Comparison of ENCODE assay signal across 19 mouse cellular contexts in the genomic region with DNA sequence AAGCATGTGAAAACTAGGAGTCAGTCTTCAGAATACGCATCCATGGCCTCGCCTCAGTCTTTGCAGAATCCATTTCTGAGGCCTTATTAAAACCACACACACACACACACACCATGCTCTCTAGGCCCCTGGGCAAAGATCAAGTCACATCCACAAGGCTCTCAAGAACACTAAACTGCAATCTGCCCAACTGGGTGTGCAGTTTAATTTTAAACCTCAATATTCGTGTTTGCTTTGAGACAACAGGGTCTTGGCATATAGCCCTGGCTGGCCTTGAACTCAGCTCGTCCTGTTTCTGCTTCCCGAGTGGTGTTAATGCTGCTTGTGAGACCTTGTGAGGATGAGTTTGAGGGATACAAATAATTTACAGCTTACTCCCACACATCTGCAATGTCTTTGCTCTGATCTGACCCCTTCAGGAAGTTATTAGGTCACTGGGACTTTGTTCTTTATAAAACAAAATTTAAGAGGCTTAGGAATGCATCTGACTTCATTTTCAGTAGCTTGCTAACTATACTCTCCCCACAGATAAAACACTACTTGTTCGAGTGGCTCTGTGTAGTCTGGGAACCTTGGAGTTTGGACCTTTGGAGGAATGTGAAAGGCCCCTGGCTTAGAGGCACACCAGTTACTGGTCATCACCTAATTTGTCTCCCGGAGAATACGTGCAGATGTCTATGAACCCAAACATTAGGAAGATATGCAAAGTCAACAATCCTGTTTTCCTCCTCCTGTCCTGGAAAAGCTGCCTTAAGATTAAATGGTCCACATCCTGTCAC. TPM values are rescaled to one million over a fixed set of nuclear protein-coding genes. Genes with fewer than 3 reads are reported as not detected.
DNase-seq lines count a peak whose midpoint lies in the region; ATAC-seq and TF ChIP-seq lines count a peak whose summit lies in the region.
"Had no signal": no experiment of that assay in that cellular context is flagged by ENCODE, and none has a peak within 500 bp of the region (broad histone marks: within the 10 kb centered on the region; RNA-seq: fewer than 3 reads in every experiment).

No protein-coding gene starts in this region.

- H3K4me1 ChIP-seq in liver, adult 2 months (ENCODE audit: control insufficient read depth, insufficient read depth, low read length) = peaks cover 14% of the 10 kb centered on the region; the same call in 1 of the 2 replicates
- no peaks in the 10 kb centered on the region for H3K4me1 ChIP-seq in liver, embryonic 11.5 days (replicated peaks; ENCODE audit: control insufficient read depth, insufficient read depth, low read length)
- H3K4me1 ChIP-seq in intestine, embryonic 15.5 days (replicated peaks) = no peaks in the 10 kb centered on the region
- no peaks in the 10 kb centered on the region for H3K4me1 ChIP-seq in hindbrain, embryonic 11.5 days (replicated peaks; ENCODE audit: control insufficient read depth, insufficient read depth, low read length)
- H3K4me1 ChIP-seq: embryonic facial prominence, embryonic 12.5 days; forebrain, embryonic 10.5 days; limb, embryonic 15.5 days; neural tube, embryonic 15.5 days had no signal

- TF ChIP-seq POLR2A in liver, adult 2 months (IDR thresholded peaks at IDR 0.05; ENCODE audit: extremely low read depth, insufficient read depth, low read length) = no peak
- no peak for TF ChIP-seq POLR2A in myocyte (IDR thresholded peaks at IDR 0.05; ENCODE audit: insufficient read length, low read depth)

- H3K9ac ChIP-seq in liver, adult 2 months (ENCODE audit: low read depth, low read length) = no peak overlapping the region
- no peak overlapping the region for H3K9ac ChIP-seq in liver, embryonic 11.5 days (ENCODE audit: low read depth, low read length)
- H3K9ac ChIP-seq in intestine, embryonic 15.5 days = no peak overlapping the region
- H3K9ac ChIP-seq in hindbrain, embryonic 11.5 days (ENCODE audit: low read depth, low read length) = no peak overlapping the region
- H3K9ac ChIP-seq: embryonic facial prominence, embryonic 12.5 days; hindbrain, embryonic 14.5 days; limb, embryonic 15.5 days; neural tube, embryonic 15.5 days had no signal

- no peaks in the 10 kb centered on the region; the same call in 1 of the 2 replicates for H3K79me2 ChIP-seq in liver, adult 2 months (ENCODE audit: control insufficient read depth, insufficient read depth, low read length)
- H3K79me2 ChIP-seq in myocyte (ENCODE audit: control insufficient read depth, insufficient read depth) = no peaks in the 10 kb centered on the region

- no peak overlapping the region for H3K4me3 ChIP-seq in liver, adult 2 months (ENCODE audit: insufficient read depth, low read depth, low read length)
- H3K4me3 ChIP-seq in liver, embryonic 11.5 days (ENCODE audit: low read depth, low read length) = no peak overlapping the region
- no peak overlapping the region for H3K4me3 ChIP-seq in intestine, embryonic 15.5 days (replicated peaks)
- no peak overlapping the region for H3K4me3 ChIP-seq in myocyte
- no peak overlapping the region for H3K4me3 ChIP-seq in hindbrain, embryonic 11.5 days (ENCODE audit: low read depth, low read length)
- H3K4me3 ChIP-seq: embryonic facial prominence, embryonic 12.5 days; forebrain, embryonic 10.5 days; limb, embryonic 15.5 days; neural tube, embryonic 15.5 days had no signal

- TF ChIP-seq CTCF in liver, adult 2 months (IDR thresholded peaks at IDR 0.05; ENCODE audit: low read depth, low read length) = no peak

- H3K27ac ChIP-seq in liver, adult 2 months (replicated peaks; ENCODE audit: insufficient read depth, low read depth, low read length) = peak overlapping the region; percentile 50
- H3K27ac ChIP-seq in liver, embryonic 11.5 days (ENCODE audit: low read depth, low read length) = no peak overlapping the region
- peak overlapping the region; percentile 33; the same call in 1 of the 2 replicates for H3K27ac ChIP-seq in intestine, embryonic 15.5 days
- H3K27ac ChIP-seq in hindbrain, embryonic 11.5 days (ENCODE audit: low read depth, low read length) = no peak overlapping the region
- H3K27ac ChIP-seq: embryonic facial prominence, embryonic 12.5 days; forebrain, embryonic 10.5 days; hindbrain, embryonic 14.5 days; limb, embryonic 15.5 days; neural tube, embryonic 15.5 days had no signal

- no peaks in the 10 kb centered on the region for H3K9me3 ChIP-seq in liver, embryonic 11.5 days (ENCODE audit: control insufficient read depth, low read length)
- H3K9me3 ChIP-seq in intestine, embryonic 15.5 days = no peaks in the 10 kb centered on the region
- H3K9me3 ChIP-seq in hindbrain, embryonic 11.5 days (ENCODE audit: control insufficient read depth, low read length) = no peaks in the 10 kb centered on the region
- H3K9me3 ChIP-seq: embryonic facial prominence, embryonic 12.5 days; forebrain, embryonic 10.5 days; limb, embryonic 15.5 days; neural tube, embryonic 15.5 days had no signal

- H3ac ChIP-seq in myocyte (ENCODE audit: control insufficient read depth, insufficient read length) = no peak overlapping the region

- no peak overlapping the region for H3K4me2 ChIP-seq in liver, embryonic 11.5 days
- no peak overlapping the region for H3K4me2 ChIP-seq in intestine, embryonic 15.5 days (replicated peaks)
- no peak overlapping the region for H3K4me2 ChIP-seq in myocyte (ENCODE audit: low read depth)
- no peak overlapping the region for H3K4me2 ChIP-seq in hindbrain, embryonic 11.5 days (replicated peaks; ENCODE audit: low read depth, low read length)
- H3K4me2 ChIP-seq: embryonic facial prominence, embryonic 12.5 days; hindbrain, embryonic 14.5 days; limb, embryonic 15.5 days; neural tube, embryonic 15.5 days had no signal

- WGBS in liver, adult 2 months = 11% methylated on average over 8 of the region's 8 CpGs
- 70% methylated on average over 8 of the region's 8 CpGs for WGBS in liver, embryonic 11.5 days
- WGBS in intestine, embryonic 15.5 days = 54% methylated on average over 8 of the region's 8 CpGs
- 86% methylated on average over 8 of the region's 8 CpGs for WGBS in hindbrain, embryonic 11.5 days

- no peaks in the 10 kb centered on the region for H3K27me3 ChIP-seq in liver, adult 2 months (ENCODE audit: control insufficient read depth, insufficient read depth, low read length)
- H3K27me3 ChIP-seq in liver, embryonic 11.5 days (replicated peaks; ENCODE audit: control insufficient read depth, insufficient read depth, low read length) = no peaks in the 10 kb centered on the region
- no peaks in the 10 kb centered on the region for H3K27me3 ChIP-seq in intestine, embryonic 15.5 days (replicated peaks)
- H3K27me3 ChIP-seq in myocyte (ENCODE audit: control insufficient read depth, insufficient read depth, insufficient read length) = no peaks in the 10 kb centered on the region
- H3K27me3 ChIP-seq in hindbrain, embryonic 11.5 days (ENCODE audit: control insufficient read depth, insufficient read depth, low read length) = no peaks in the 10 kb centered on the region
- H3K27me3 ChIP-seq: embryonic facial prominence, embryonic 12.5 days; limb, embryonic 15.5 days had no signal

- DNase-seq in liver, adult 2 months (ENCODE audit: extremely low read depth, low read depth, low spot score) = peak; percentile 93
- DNase-seq in liver, embryonic 11.5 days (ENCODE audit: low spot score) = no peak
- peak; percentile 30 for DNase-seq in adrenal gland, adult 8-10 months
- no peak for DNase-seq in hindbrain, embryonic 11.5 days (ENCODE audit: low spot score)
- no peak for DNase-seq in layer of hippocampus, adult 11-12 months (ENCODE audit: low spot score)
- DNase-seq: cerebellum, postnatal 14 days; heart, adult 18-20 months; thymus, adult 18-20 months had no signal

- H3K36me3 ChIP-seq in liver, adult 2 months (ENCODE audit: control insufficient read depth, insufficient read depth, low read length) = peaks cover 20% of the 10 kb centered on the region
- H3K36me3 ChIP-seq in liver, embryonic 11.5 days (ENCODE audit: control insufficient read depth, insufficient read depth, low read length) = peaks cover 6% of the 10 kb centered on the region; the same call in 1 of the 2 replicates
- H3K36me3 ChIP-seq in intestine, embryonic 15.5 days = peaks cover 3% of the 10 kb centered on the region; the same call in 1 of the 2 replicates
- peaks cover 19% of the 10 kb centered on the region for H3K36me3 ChIP-seq in myocyte (ENCODE audit: control insufficient read depth, insufficient read depth)
- H3K36me3 ChIP-seq in hindbrain, embryonic 11.5 days (ENCODE audit: control insufficient read depth, insufficient read depth, low read length) = no peaks in the 10 kb centered on the region

- no peak for ATAC-seq in liver, embryonic 11.5 days (replicated peaks; ENCODE audit: low FRiP score)
- ATAC-seq in intestine, embryonic 15.5 days = peak; percentile 85
- no peak for ATAC-seq in hindbrain, embryonic 11.5 days (ENCODE audit: low FRiP score)
- ATAC-seq: midbrain, embryonic 16.5 days had no signal

TF ChIP-seq in myocyte, 11 proteins besides CTCF, POLR2A, EP300 and RAD21 (continues in another document):
- peak; percentile 38 for TF ChIP-seq POLR2AphosphoS2 (IDR thresholded peaks at IDR 0.05; ENCODE audit: insufficient read length, low read depth)

RNA-seq across cellular contexts. Expression of a gene that starts 6.4 kb away (rescaled TPM):
- total RNA-seq in liver, adult 2 months (2014; rRNA removed) = 0.07 and 0.09 TPM in 2 replicates
- 0.07 and 0.10 TPM in 2 replicates for polyA plus RNA-seq in liver, adult 2 months (2012; rRNA removed)
- 0.19 and 0.26 TPM in 2 replicates for polyA plus RNA-seq in liver, embryonic 11.5 days (2014; fragmentation: Nextera tagmentation; extraction: Ambion mirVana)
- 1 to 10 TPM; 3.7 to 7.1 (median 5.7) TPM for total RNA-seq in adrenal gland, adult 8-10 months (2022)
- 8.5 and 9.8 TPM in 2 replicates for polyA plus RNA-seq in intestine, embryonic 15.5 days (2015; fragmentation: Nextera tagmentation; extraction: Ambion mirVana)
- 217 TPM for polyA plus RNA-seq in myocyte (2012; fragmentation: generic; extraction: Trizol)
- polyA plus RNA-seq in hindbrain, embryonic 11.5 days (2014; fragmentation: Nextera tagmentation; extraction: Ambion mirVana) = 0.32 and 0.43 TPM in 2 replicates
- total RNA-seq: megakaryocyte, adult 5-6 weeks had no signal

RNA-seq across cellular contexts. Expression of a gene that starts 20.3 kb away (rescaled TPM):
- 21.9 and 22.6 TPM in 2 replicates for total RNA-seq in liver, adult 2 months (2014; rRNA removed)
- 8.0 and 8.3 TPM in 2 replicates for polyA plus RNA-seq in liver, adult 2 months (2012; rRNA removed)
- 61.0 and 67.8 TPM in 2 replicates for polyA plus RNA-seq in liver, embryonic 11.5 days (2014; fragmentation: Nextera tagmentation; extraction: Ambion mirVana)
- 10 to 100 TPM; 33.2 to 39.2 (median 38.5) TPM for total RNA-seq in adrenal gland, adult 8-10 months (2022)
- polyA plus RNA-seq in intestine, embryonic 15.5 days (2015; fragmentation: Nextera tagmentation; extraction: Ambion mirVana) = 83.2 and 87.4 TPM in 2 replicates
- 30.3 TPM for polyA plus RNA-seq in myocyte (2012; fragmentation: generic; extraction: Trizol)
- 88.7 and 92.1 TPM in 2 replicates for polyA plus RNA-seq in hindbrain, embryonic 11.5 days (2014; fragmentation: Nextera tagmentation; extraction: Ambion mirVana)

RNA-seq across cellular contexts. Expression of a gene that starts 34.0 kb away (rescaled TPM):
- 0.07 TPM in 1 of 2 replicates, not detected in the other for total RNA-seq in liver, adult 2 months (2014; rRNA removed)
- polyA plus RNA-seq in liver, adult 2 months (2012; rRNA removed) = not detected in 2 replicates
- polyA plus RNA-seq in liver, embryonic 11.5 days (2014; fragmentation: Nextera tagmentation; extraction: Ambion mirVana) = 1.4 and 1.7 TPM in 2 replicates
- total RNA-seq in adrenal gland, adult 8-10 months (2022) = 1 to 10 TPM; 4.7 to 5.8 (median 4.8) TPM
- 5.9 and 6.1 TPM in 2 replicates for polyA plus RNA-seq in intestine, embryonic 15.5 days (2015; fragmentation: Nextera tagmentation; extraction: Ambion mirVana)
- polyA plus RNA-seq in myocyte (2012; fragmentation: generic; extraction: Trizol) = 0.43 TPM
- polyA plus RNA-seq in hindbrain, embryonic 11.5 days (2014; fragmentation: Nextera tagmentation; extraction: Ambion mirVana) = 47.4 and 52.9 TPM in 2 replicates
- total RNA-seq: heart, adult 18-20 months; megakaryocyte, adult 5-6 weeks; MEL had no signal
- polyA plus RNA-seq: heart, postnatal 0 days had no signal

Comparison
In these comparisons a context has a peak if more than half of its experiments do, and no peak if none do; other contexts are left out.
1. DNase-seq: peak in liver, adult 2 months (single experiment) and adrenal gland, adult 8-10 months (single experiment); none in liver, embryonic 11.5 days (single experiment), hindbrain, embryonic 11.5 days (single experiment) and layer of hippocampus, adult 11-12 months (single experiment).
2. H3K27ac ChIP-seq: peak in liver, adult 2 months (single experiment) and intestine, embryonic 15.5 days (single experiment); none in liver, embryonic 11.5 days (single experiment) and hindbrain, embryonic 11.5 days (single experiment).
3. RNA of a gene that starts 6.4 kb away (polyA plus RNA-seq): 217 TPM in myocyte (single experiment); 8.5 to 9.8 TPM in intestine, embryonic 15.5 days, 0.32 to 0.43 TPM in hindbrain, embryonic 11.5 days, 0.19 to 0.26 TPM in liver, embryonic 11.5 days and 0.07 to 0.10 TPM in liver, adult 2 months; every median in the first group is over 10 times any median in the second.